Mouse (Mus musculus) heart, adult 2 months (tissue): ENCODE measurements around the gene Tgfb2. TPM values are rescaled to one million over a fixed set of nuclear protein-coding genes. Genes with fewer than 3 reads are reported as not detected.

Source experiments
- DNase-seq, 2 experiments: peaks; one replicate each; pipeline ENCODE4 v3.0.0; 2021
- H3K27ac ChIP-seq: fragments of 200-600 bp; 2 replicates; pipeline ENCODE4 v1.8.1; 2022
- H3K27me3 ChIP-seq: fragments of 200-500 bp; 2 replicates; pipeline ENCODE4 v1.6.1; 2012; ENCODE audit warnings: mild to moderate bottlenecking, low read length, inconsistent platforms, mixed read lengths; ENCODE audit not compliant: control insufficient read depth, insufficient read depth
- H3K36me3 ChIP-seq: fragments of 200-500 bp; 2 replicates; pipeline ENCODE4 v1.6.1; 2012; ENCODE audit warnings: low read length, inconsistent platforms; ENCODE audit not compliant: control insufficient read depth, insufficient read depth
- H3K4me1 ChIP-seq: fragments of 200-500 bp; 2 replicates; pipeline ENCODE4 v1.6.1; 2011; ENCODE audit warnings: low read length; ENCODE audit not compliant: control insufficient read depth, insufficient read depth
- H3K4me3 ChIP-seq: fragments of 200-600 bp; 2 replicates; pipeline ENCODE4 v1.8.1; 2022
- H3K79me2 ChIP-seq: fragments of 200-500 bp; replicated peaks from 2 replicates; pipeline ENCODE4 v1.6.1; 2012; ENCODE audit warnings: mild to moderate bottlenecking, inconsistent platforms, low read length, moderate library complexity, mixed read lengths; ENCODE audit not compliant: control insufficient read depth, insufficient read depth
- H3K9ac ChIP-seq: fragments of 200-500 bp; 2 replicates; pipeline ENCODE4 v1.6.1; 2012; ENCODE audit warnings: low read depth, mild to moderate bottlenecking, control low read depth, inconsistent platforms, low read length, mixed read lengths
- CTCF ChIP-seq: fragments of 200-600 bp; IDR thresholded peaks from 2 replicates; pipeline ENCODE4 v1.8.1; 2022; ENCODE audit warnings: antibody characterized with exemption, mild to moderate bottlenecking, moderate library complexity
- EP300 ChIP-seq: fragments of 200-500 bp; IDR thresholded peaks from 2 replicates; pipeline ENCODE4 v1.6.1; 2011; ENCODE audit warnings: low read depth, low read length, control low read depth; ENCODE audit not compliant: insufficient read depth
- POLR2A ChIP-seq: fragments of 200-500 bp; IDR thresholded peaks from 2 replicates; pipeline ENCODE4 v1.6.1; 2011; ENCODE audit warnings: mild to moderate bottlenecking, low read depth, low read length, control low read depth; ENCODE audit not compliant: insufficient read depth
- WGBS: fragments of 180-500 bp; shearing (Covaris S2); methylation state at CpG from one replicate; pipeline ENCODE4 v1.1.7; 2018; 5-methylcytosine and 5-hydroxymethylcytosine counted together
- intact Hi-C: fragments of 180-260 bp; cut with DNase I; formaldehyde crosslinking; loops from one replicate; pipeline ENCODE4 v1.15.1; 2025
- polyA plus RNA-seq: library from polyadenylated mRNA; depleted of rRNA; stranded (reverse); fragments of >200 nt; gene quantifications from 2 replicates; pipeline ENCODE4 v1.2.3, GENCODE M21; 2012; rRNA removed
- total RNA-seq, 2 experiments: library from RNA; stranded (reverse); gene quantifications; 2 replicates each; pipeline ENCODE4 v1.2.3; 2021

Tgfb2 gene
- total and polyA plus RNA-seq, 3 experiments, result 1.5 to 5.1 (median 4.6) TPM

GRCm38 (mm10) chr1:186581666-186582065 is 124.1 kb downstream of the Tgfb2 start:
- DNase-seq, result no peak
- Histone ChIP-seq H3K9ac (no peak overlapping the region), H3K4me1 (peaks cover 5% of the 10 kb centered on the region), H3K79me2 (no peaks in the 10 kb centered on the region), H3K36me3 (peaks cover 4% of the 10 kb centered on the region; the same call in 1 of the 2 replicates), H3K27me3 (no peaks in the 10 kb centered on the region), H3K4me3 (no peak overlapping the region), H3K27ac (peak overlapping the region; percentile 57; the same call in 1 of the 2 replicates)
- WGBS, result 74% methylated on average over 2 of the region's 2 CpGs
- intact Hi-C loops, result no loop called here
- TF ChIP-seq CTCF, result no peak
- TF ChIP-seq POLR2A, result no peak
- no peak for TF ChIP-seq EP300

DNA sequence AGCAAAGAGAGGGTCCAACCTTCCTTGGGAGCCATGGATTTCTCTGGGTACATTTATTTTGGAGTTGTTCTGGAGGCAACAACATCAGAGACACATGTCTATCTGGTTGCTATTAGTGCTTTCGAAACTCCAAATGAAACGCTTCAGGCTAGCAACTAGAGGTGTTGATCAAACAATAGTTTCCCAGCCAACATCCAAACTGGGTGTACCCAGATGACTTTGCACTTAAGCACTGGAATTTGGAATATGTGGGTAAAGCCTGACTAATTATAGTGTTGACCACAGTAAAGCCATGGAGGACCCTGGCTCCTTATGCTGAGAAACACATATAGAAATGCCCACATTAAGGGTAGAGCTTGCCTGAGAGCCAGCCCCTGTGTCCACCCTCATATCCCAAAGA is 124.7 kb downstream of the Tgfb2 start:
- H3K27ac ChIP-seq, result peak overlapping the region; percentile 57
- no peaks in the 10 kb centered on the region for H3K79me2 ChIP-seq
- H3K27me3 ChIP-seq, result no peaks in the 10 kb centered on the region
- intact Hi-C loops, result no loop called here
- 56% methylated on average over 2 of the region's 2 CpGs for WGBS
- H3K4me1 ChIP-seq, result peaks cover 3% of the 10 kb centered on the region
- TF ChIP-seq EP300, result no peak
- TF ChIP-seq CTCF, result no peak
- no peak for TF ChIP-seq POLR2A
- H3K4me3 ChIP-seq, result no peak overlapping the region
- H3K36me3 ChIP-seq, result peaks cover 4% of the 10 kb centered on the region; the same call in 1 of the 2 replicates
- DNase-seq, result no peak
- H3K9ac ChIP-seq, result no peak overlapping the region

DNA sequence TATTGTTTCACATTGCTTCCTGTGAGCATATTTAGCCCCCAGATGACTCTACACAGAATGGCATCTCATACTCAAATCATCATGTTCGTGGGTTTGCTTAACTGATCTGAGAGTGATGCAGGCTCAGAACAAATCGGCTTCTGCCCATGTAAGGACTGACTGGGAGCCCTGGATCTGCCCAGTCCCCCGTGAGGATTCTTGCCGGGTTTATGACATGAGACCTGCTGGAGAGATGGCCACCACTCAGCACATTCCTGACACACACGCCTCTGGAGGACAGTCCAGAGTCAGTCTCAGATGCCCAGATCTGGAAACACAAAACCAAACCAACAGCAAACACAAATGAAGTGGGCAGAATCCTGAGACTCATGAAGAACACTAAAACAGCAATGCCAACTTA is 128.5 kb downstream of the Tgfb2 start:
- DNase-seq, result no peak
- Histone ChIP-seq H3K4me1 (peaks cover 3% of the 10 kb centered on the region), H3K27ac (no peak overlapping the region), H3K36me3 (peaks cover 4% of the 10 kb centered on the region; the same call in 1 of the 2 replicates), H3K27me3 (no peaks in the 10 kb centered on the region), H3K4me3 (no peak overlapping the region), H3K9ac (no peak overlapping the region), H3K79me2 (no peaks in the 10 kb centered on the region)
- WGBS, result 49% methylated on average over 5 of the region's 5 CpGs
- intact Hi-C loops, result loop anchor here (10.0 kb wide), 1 partner anchor 463 kb away; the partner anchor contains the start of gene Lyplal1
- TF ChIP-seq EP300, result no peak
- TF ChIP-seq POLR2A, result no peak
- no peak for TF ChIP-seq CTCF

DNA sequence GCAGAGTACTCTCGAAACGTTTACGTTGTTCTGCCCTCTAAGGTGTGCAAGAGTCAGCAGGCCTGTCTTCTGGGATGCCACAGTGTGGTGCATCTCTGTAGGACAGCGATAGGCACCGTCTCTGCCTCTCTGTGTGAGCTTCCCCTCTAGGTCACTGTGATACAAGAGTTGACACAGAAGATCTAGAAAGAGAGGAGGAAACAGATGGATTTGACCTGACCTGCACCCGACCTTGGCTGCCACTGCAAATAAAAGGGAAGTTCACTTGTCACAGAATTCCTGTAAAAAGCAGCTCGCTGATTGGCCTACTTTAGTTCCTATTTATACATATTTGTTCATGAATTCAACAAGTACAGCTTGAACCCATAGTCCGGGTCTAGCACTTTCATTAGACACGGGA is 130.2 kb downstream of the Tgfb2 start:
- H3K36me3 ChIP-seq, result peaks cover 1% of the 10 kb centered on the region; the same call in 1 of the 2 replicates
- TF ChIP-seq CTCF (no peak), POLR2A (no peak), EP300 (no peak)
- peaks cover 1% of the 10 kb centered on the region; the same call in 1 of the 2 replicates for H3K4me1 ChIP-seq
- 62% methylated on average over 9 of the region's 9 CpGs for WGBS
- no peaks in the 10 kb centered on the region for H3K79me2 ChIP-seq
- no peak overlapping the region for H3K27ac ChIP-seq
- DNase-seq, result no peak
- no peak overlapping the region for H3K4me3 ChIP-seq
- intact Hi-C loops, result loop anchor here (10.0 kb wide), 1 partner anchor 461 kb away; the partner anchor contains the start of gene Lyplal1
- H3K27me3 ChIP-seq, result no peaks in the 10 kb centered on the region
- no peak overlapping the region for H3K9ac ChIP-seq

- H3K4me3 ChIP-seq, result no peak overlapping the region
- TF ChIP-seq POLR2A, result no peak
- TF ChIP-seq CTCF, result no peak
- TF ChIP-seq EP300, result no peak
- no peaks in the 10 kb centered on the region for H3K27me3 ChIP-seq
- WGBS, result 83% methylated on average over 7 of the region's 7 CpGs
- no peak overlapping the region for H3K27ac ChIP-seq
- DNase-seq, result no peak
- peaks cover 1% of the 10 kb centered on the region; the same call in 1 of the 2 replicates for H3K4me1 ChIP-seq
- H3K79me2 ChIP-seq, result no peaks in the 10 kb centered on the region
- no peaks in the 10 kb centered on the region for H3K36me3 ChIP-seq
- intact Hi-C loops, result loop anchor here (10.0 kb wide), 1 partner anchor 460 kb away; the partner anchor contains the start of gene Lyplal1
- no peak overlapping the region for H3K9ac ChIP-seq
Measured at GRCm38 (mm10) chr1:186575074-186575473, 130.7 kb downstream of the Tgfb2 start.

Other genes with a start within 250 kb of the Tgfb2 start
- 1 to 10 TPM; 8.9 to 9.5 TPM for gene Rrp15, start 43.4 kb upstream of the Tgfb2 start, total RNA-seq
- 2.9 TPM in 2 replicates for gene Rrp15, start 43.4 kb upstream of the Tgfb2 start, polyA plus RNA-seq